Mouse (Mus musculus) megakaryocyte-erythroid progenitor cell, adult 5-6 weeks (primary cell): ENCODE results near the gene Plekho2. TPM values are rescaled to one million over a fixed set of nuclear protein-coding genes. Genes with fewer than 3 reads are reported as not detected.

Experiments
- total RNA-seq, 2 experiments: library from RNA; stranded (forward) in 1 of 2; stranded (reverse) in 1 of 2; fragments of 200-1000, 215-1000 nt in 1 of 2; fragments of >200 nt in 1 of 2; fragmentation: Nextera tagmentation in 1 of 2; gene quantifications; 2 replicates each; pipeline ENCODE4 v1.2.3; 2014 to 2017

Plekho2 gene
- total RNA-seq, 2 experiments from 2014 or later, result 16.8 to 29.1 TPM

Other genes with a start within 250 kb of the Plekho2 start
- gene Pdcd7, start 233.9 kb downstream of the Plekho2 start, total RNA-seq (2014; fragmentation: Nextera tagmentation), result 7.6 and 11.1 TPM in 2 replicates
- gene Pdcd7, start 233.9 kb downstream of the Plekho2 start, total RNA-seq (2017), result 13.1 and 21.6 TPM in 2 replicates
- not detected in 2 replicates for gene Ubap1l, start 219.0 kb downstream of the Plekho2 start, total RNA-seq (2014; fragmentation: Nextera tagmentation)
- gene Ubap1l, start 219.0 kb downstream of the Plekho2 start, total RNA-seq (2017), result 0.56 TPM in 1 of 2 replicates, not detected in the other
- not detected in 2 replicates for gene Kbtbd13, start 188.4 kb downstream of the Plekho2 start, total RNA-seq (2014; fragmentation: Nextera tagmentation)
- gene Kbtbd13, start 188.4 kb downstream of the Plekho2 start, total RNA-seq (2017), result not detected in 2 replicates
- not detected in 2 replicates for gene Rasl12, start 181.5 kb downstream of the Plekho2 start, total RNA-seq (2014; fragmentation: Nextera tagmentation)
- 0.46 TPM in 1 of 2 replicates, not detected in the other for gene Rasl12, start 181.5 kb downstream of the Plekho2 start, total RNA-seq (2017)
- not detected in 2 replicates for gene Slc51b, start 157.1 kb downstream of the Plekho2 start, total RNA-seq (2014; fragmentation: Nextera tagmentation)
- gene Slc51b, start 157.1 kb downstream of the Plekho2 start, total RNA-seq (2017), result not detected in 2 replicates
- gene Mtfmt, start 144.3 kb downstream of the Plekho2 start, total RNA-seq (2014; fragmentation: Nextera tagmentation), result 18.1 and 20.2 TPM in 2 replicates
- gene Mtfmt, start 144.3 kb downstream of the Plekho2 start, total RNA-seq (2017), result 14.9 and 15.4 TPM in 2 replicates
- gene Spg21, start 119.1 kb downstream of the Plekho2 start, total RNA-seq (2014; fragmentation: Nextera tagmentation), result 16.9 and 20.8 TPM in 2 replicates
- gene Spg21, start 119.1 kb downstream of the Plekho2 start, total RNA-seq (2017), result 28.4 and 29.9 TPM in 2 replicates
- not detected in 2 replicates for gene Ankdd1a, start 59.8 kb downstream of the Plekho2 start, total RNA-seq (2014; fragmentation: Nextera tagmentation)
- gene Ankdd1a, start 59.8 kb downstream of the Plekho2 start, total RNA-seq (2017), result not detected in 2 replicates
- 5.0 and 14.3 TPM in 2 replicates for gene Pif1, start 7.1 kb upstream of the Plekho2 start, total RNA-seq (2014; fragmentation: Nextera tagmentation)
- 6.5 and 6.6 TPM in 2 replicates for gene Pif1, start 7.1 kb upstream of the Plekho2 start, total RNA-seq (2017)
- gene Rbpms2, start 49.6 kb upstream of the Plekho2 start, total RNA-seq (2014; fragmentation: Nextera tagmentation), result 1.9 TPM in 1 of 2 replicates, not detected in the other
- gene Rbpms2, start 49.6 kb upstream of the Plekho2 start, total RNA-seq (2017), result 2.5 and 2.8 TPM in 2 replicates
- gene Oaz2, start 88.0 kb upstream of the Plekho2 start, total RNA-seq (2014; fragmentation: Nextera tagmentation), result 22.1 and 23.4 TPM in 2 replicates
- 34.7 and 36.1 TPM in 2 replicates for gene Oaz2, start 88.0 kb upstream of the Plekho2 start, total RNA-seq (2017)
- 25.5 and 31.8 TPM in 2 replicates for gene Zfp609, start 247.5 kb upstream of the Plekho2 start, total RNA-seq (2014; fragmentation: Nextera tagmentation)
- 3.6 and 13.8 TPM in 2 replicates for gene Zfp609, start 247.5 kb upstream of the Plekho2 start, total RNA-seq (2017)